Mouse (Mus musculus): ENCODE measurements around the gene Ube2l6. TPM values are rescaled to one million over a fixed set of nuclear protein-coding genes. Genes with fewer than 3 reads are reported as not detected.

Ube2l6 gene
- total RNA-seq, 2 experiments from 2014 or later = 6.0 to 6.1 TPM

DNA sequence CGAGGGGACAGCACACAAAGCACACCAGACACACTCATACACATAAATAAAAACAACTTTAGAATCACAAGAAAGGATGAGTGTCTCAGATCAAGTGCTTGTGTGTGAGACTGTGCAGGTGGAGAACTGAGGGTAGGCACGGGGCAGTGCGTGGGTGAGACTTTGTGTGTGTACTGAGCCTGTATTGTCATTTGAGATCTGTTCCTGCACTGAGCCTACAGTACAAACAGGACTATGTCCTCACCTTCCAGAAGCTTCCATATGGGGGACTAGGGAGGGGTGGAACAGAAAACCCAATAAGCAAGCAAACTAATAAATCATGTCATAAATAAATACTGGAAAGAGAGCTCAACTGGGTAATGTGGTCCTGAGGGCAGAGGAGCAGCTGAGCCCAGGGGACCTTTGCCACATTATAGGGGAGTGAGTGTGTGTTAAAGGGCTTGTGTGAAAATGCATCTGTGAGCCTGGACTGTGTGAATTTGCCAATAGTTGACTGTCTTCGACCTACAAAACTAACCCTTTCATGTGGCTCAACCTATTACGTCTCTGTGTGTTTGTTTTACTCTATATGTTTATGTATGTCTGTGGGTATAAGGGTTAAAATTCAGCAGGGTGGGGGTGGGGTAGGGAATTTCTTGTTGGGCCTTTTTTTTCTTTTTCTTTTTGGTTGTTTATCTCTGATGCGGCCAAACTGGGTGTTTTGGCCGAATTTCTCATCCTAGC is 51.9 kb downstream of the Ube2l6 start:
- DNase-seq (ENCODE audit: low spot score in 2 of 2) = no peak
- no peak for TF ChIP-seq CTCF (conservative IDR thresholded peaks at IDR 0.05)
- Histone ChIP-seq H3K4me3 (no peak overlapping the region), H3K27ac (no peak overlapping the region)

GRCm38 (mm10) chr2:84851130-84852040 is 52.8 kb downstream of the Ube2l6 start:
- no peak for TF ChIP-seq CTCF (conservative IDR thresholded peaks at IDR 0.05)

GRCm38 (mm10) chr2:84855732-84856131 is 57.1 kb downstream of the Ube2l6 start:
- Histone ChIP-seq H3K27ac (no peak overlapping the region), H3K4me3 (no peak overlapping the region)
- peak; percentile 61 to 63 for DNase-seq (ENCODE audit: low spot score in 2 of 2)
- TF ChIP-seq CTCF (conservative IDR thresholded peaks at IDR 0.05) = peak; percentile 77

More at GRCm38 (mm10) chr2:84851130-84852040, 52.8 kb downstream of the Ube2l6 start:
- Histone ChIP-seq H3K4me3 (no peak overlapping the region; the same call in 1 of the 2 replicates), H3K27ac (no peak overlapping the region)
- no peak for DNase-seq (ENCODE audit: low spot score in 2 of 2)

DNA sequence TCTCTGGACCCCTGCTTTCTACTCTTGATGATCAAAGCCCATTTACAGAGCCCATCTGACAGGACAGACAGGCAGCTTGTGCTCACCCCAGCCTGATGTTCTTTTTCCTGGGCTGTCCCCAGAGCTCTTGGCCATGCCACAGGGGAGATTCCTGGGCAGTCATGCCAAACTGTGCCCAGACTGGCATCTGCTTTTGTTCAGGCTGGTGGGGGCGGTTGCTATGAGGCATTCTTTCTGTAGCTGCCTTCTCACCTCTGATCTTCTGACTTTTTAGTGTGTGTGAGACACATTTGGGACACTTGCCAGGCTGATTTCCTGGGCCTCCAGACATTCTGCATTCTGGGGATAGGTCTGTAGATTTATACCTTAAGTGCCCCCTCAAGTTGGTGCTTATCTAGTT is 59.9 kb downstream of the Ube2l6 start:
- no peak overlapping the region for H3K4me3 ChIP-seq
- DNase-seq (ENCODE audit: low spot score in 2 of 2) = no peak
- no peak for TF ChIP-seq CTCF (conservative IDR thresholded peaks at IDR 0.05)
- H3K27ac ChIP-seq = no peak overlapping the region

Other genes starting within 250 kb of the Ube2l6 start
- 10 to 100 TPM; 43.3 to 52.9 TPM for gene Ctnnd1, start 148.1 kb upstream of the Ube2l6 start, total RNA-seq (2021)
- not detected for gene Btbd18, start 139.7 kb upstream of the Ube2l6 start, total RNA-seq (2021)
- gene Selenoh, start 128.1 kb upstream of the Ube2l6 start, total RNA-seq (2021) = 10 to 100 TPM; 21.7 to 26.3 TPM
- gene Gm28635, start 120.8 kb upstream of the Ube2l6 start, total RNA-seq (2021) = 1 to 10 TPM; 3.3 to 9.9 TPM
- gene Med19, start 120.4 kb upstream of the Ube2l6 start, total RNA-seq (2021) = 10 to 100 TPM; 31.4 to 31.8 TPM
- 100 to 1,000 TPM; 231 to 240 TPM for gene Tmx2, start 119.7 kb upstream of the Ube2l6 start, total RNA-seq (2021)
- 10 to 100 TPM; 37.4 to 38.1 TPM for gene Zdhhc5, start 83.6 kb upstream of the Ube2l6 start, total RNA-seq (2021)
- 1 to 10 TPM; 8.1 to 8.8 TPM for gene Clp1, start 71.5 kb upstream of the Ube2l6 start, total RNA-seq (2021)
- 10 to 100 TPM; 90.0 to 93.4 TPM for gene Ypel4, start 64.8 kb upstream of the Ube2l6 start, total RNA-seq (2021)
- gene Gm19426, start 55.2 kb upstream of the Ube2l6 start, total RNA-seq (2021) = 1 to 10 TPM; 1.6 to 2.5 TPM
- 1 to 10 TPM; 7.4 to 8.4 TPM for gene Serping1, start 23.4 kb upstream of the Ube2l6 start, total RNA-seq (2021)
- gene Smtnl1, start 23.8 kb downstream of the Ube2l6 start, total RNA-seq (2021) = not detected
- 10 to 100 TPM; 48.7 to 57.5 TPM for gene Timm10, start 28.2 kb downstream of the Ube2l6 start, total RNA-seq (2021)
- gene Slc43a1, start 40.0 kb downstream of the Ube2l6 start, total RNA-seq (2021) = under 1 TPM; 0.27 to 0.79 TPM
- 10 to 100 TPM; 85.9 to 88.8 TPM for gene Rtn4rl2, start 87.9 kb downstream of the Ube2l6 start, total RNA-seq (2021)
- gene Slc43a3, start 137.8 kb downstream of the Ube2l6 start, total RNA-seq (2021) = under 1 TPM; 0.61 to 0.84 TPM
- not detected for gene Prg2, start 181.6 kb downstream of the Ube2l6 start, total RNA-seq (2021)
- gene Prg3, start 189.4 kb downstream of the Ube2l6 start, total RNA-seq (2021) = not detected
- gene Ssrp1, start 238.4 kb downstream of the Ube2l6 start, total RNA-seq (2021) = 100 to 1,000 TPM; 125 to 132 TPM
- 1 to 10 TPM; 2.3 to 2.4 TPM for gene P2rx3, start 238.6 kb downstream of the Ube2l6 start, total RNA-seq (2021)
- 100 to 1,000 TPM; 166 to 182 TPM for gene Tnks1bp1, start 249.2 kb downstream of the Ube2l6 start, total RNA-seq (2021)

Data from layer of hippocampus, adult 2 months (tissue).